Mouse (Mus musculus): Measurements from ENCODE around the gene Ino80. TPM values are rescaled to one million over a fixed set of nuclear protein-coding genes. Genes with fewer than 3 reads are reported as not detected.

The Ino80 gene
- polyA plus RNA-seq (2014; fragmentation: Illumina TruSeq; extraction: RNeasy Lipid Tissue Mini Kit (QIAGEN cat#74804); ENCODE audit: low read depth, low replicate concordance): 9.8 TPM

DNA sequence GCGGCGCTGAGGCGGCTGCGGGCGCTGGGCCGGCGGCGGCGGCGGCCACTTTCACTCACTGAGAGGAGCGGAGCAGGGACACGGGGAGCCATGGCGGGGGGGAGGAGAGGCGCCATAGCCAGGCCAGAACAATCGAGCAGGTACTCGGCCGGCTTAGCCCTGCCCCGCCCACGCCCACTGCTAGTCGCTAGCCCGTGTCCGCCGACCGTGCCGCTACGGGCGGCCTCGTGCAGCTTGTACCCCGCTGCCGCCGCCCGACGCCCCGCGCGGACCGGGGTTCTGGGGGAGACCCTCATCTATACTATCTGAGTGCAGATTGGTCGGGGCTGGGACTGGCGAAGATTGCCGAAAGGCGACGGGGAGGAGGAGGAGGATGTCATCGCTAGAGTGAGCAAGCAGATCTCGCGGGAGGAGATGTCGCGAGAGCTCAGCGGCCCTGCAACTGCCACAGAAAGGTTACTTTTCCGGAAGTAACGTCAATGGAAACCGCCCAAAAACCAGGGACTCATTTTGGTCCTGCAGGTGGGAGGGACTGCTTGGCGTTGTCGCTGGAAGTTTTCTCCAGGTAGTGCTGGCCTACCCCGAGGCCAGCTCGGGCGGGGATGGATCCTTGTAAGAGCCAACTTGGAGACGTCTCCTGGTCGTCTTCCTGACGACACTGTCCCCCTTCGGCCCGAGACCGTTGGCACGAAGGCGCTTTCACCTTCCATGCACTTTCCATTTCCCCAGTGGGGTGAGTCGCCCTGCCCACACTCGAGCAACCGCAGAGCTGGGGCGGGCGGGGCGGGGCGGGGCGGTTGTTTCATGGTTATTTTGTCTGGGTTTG is at the start of gene Ino80:
Gene Ino80 (minus strand): TSS at position 117 of the 826 bp plus-strand sequence.

DNA sequence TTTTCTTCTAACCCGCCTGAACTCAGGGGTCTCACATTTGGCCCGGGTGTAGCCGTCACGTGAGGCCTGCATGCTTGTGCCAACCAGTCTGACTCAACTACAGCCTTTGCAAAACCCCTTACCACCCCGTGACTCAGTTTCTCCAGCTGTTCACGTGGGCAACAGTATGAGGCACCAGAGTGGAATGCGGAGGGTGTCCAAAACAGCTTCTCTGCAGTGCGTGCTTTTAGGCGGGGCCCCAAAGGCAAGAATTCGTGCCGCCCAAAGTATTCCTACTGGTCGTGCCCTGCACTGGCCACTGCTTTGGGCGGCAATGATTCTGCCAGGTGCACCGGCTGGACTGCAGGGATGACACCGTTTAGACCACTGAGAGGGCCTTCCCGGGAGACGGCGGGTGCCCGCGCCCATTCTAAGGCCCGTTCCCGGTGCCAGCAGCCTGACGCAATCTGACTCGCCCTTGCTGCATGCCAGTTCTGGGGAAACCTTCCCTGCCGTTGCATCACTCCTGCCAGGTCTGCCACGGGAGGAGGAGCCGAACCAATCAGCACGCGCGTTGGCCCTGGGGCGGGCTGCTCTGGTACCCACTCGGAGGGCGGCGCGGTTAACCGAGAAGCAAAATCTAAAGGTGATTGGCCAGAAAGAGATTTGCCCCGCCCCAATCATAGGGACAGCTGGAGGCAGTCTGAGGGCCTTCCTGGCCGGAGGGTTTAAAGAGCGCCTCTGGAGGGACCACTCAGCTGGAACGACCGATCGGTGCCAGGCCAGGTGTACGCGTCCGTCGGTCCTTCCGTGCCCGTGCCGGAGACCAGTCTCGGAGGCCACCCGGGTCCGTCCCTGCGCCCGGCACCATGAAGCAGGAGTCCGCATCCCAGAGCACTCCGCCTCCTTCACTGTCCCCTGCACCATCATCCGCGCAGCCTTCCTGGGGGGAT is 126.7 kb downstream of the Ino80 start, which contains the start of gene Chac1:
Gene Chac1 (plus strand): TSS at position 675 of the 932 bp plus-strand sequence.

DNA sequence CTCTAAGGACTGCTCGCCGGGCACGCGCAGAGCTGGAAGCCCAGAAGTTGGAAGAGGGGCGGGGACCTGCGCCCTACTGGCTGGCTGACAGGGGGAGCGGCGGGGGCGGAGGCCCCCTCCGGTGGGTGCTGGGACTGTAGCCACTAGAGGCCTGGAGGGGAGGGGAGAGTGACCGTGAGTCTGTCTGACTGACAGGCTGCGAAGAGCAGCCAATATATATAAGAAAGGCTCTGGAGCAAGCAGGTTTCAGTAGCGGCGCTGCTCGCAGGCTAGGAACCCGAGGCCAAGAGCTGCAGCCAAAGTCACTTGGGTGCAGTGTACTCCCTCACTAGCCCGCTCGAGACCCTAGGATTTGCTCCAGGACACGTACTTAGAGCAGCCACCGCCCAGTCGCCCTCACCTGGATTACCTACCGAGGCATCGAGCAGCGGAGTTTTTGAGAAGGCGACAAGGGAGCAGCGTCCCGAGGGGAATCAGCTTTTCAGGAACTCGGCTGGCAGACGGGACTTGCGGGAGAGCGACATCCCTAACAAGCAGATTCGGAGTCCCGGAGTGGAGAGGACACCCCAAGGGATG is 151.8 kb downstream of the Ino80 start, which contains the start of gene Dll4:
Gene Dll4 (plus strand): TSS at position 217 of the 576 bp plus-strand sequence.

Other genes with a start within 250 kb of the Ino80 start
- gene Ppp1r14d, start 247.8 kb downstream of the Ino80 start, polyA plus RNA-seq (2014; fragmentation: Illumina TruSeq; extraction: RNeasy Lipid Tissue Mini Kit (QIAGEN cat#74804); ENCODE audit: low read depth, low replicate concordance): not detected
- not detected for gene Spint1, start 240.3 kb downstream of the Ino80 start, polyA plus RNA-seq (2014; fragmentation: Illumina TruSeq; extraction: RNeasy Lipid Tissue Mini Kit (QIAGEN cat#74804); ENCODE audit: low read depth, low replicate concordance)
- gene Rhov, start 206.4 kb downstream of the Ino80 start, polyA plus RNA-seq (2014; fragmentation: Illumina TruSeq; extraction: RNeasy Lipid Tissue Mini Kit (QIAGEN cat#74804); ENCODE audit: low read depth, low replicate concordance): not detected
- 8.4 TPM for gene Vps18, start 188.9 kb downstream of the Ino80 start, polyA plus RNA-seq (2014; fragmentation: Illumina TruSeq; extraction: RNeasy Lipid Tissue Mini Kit (QIAGEN cat#74804); ENCODE audit: low read depth, low replicate concordance)
- 11.8 TPM for gene Dll4, start 151.9 kb downstream of the Ino80 start, polyA plus RNA-seq (2014; fragmentation: Illumina TruSeq; extraction: RNeasy Lipid Tissue Mini Kit (QIAGEN cat#74804); ENCODE audit: low read depth, low replicate concordance)
- gene Chac1, start 126.5 kb downstream of the Ino80 start, polyA plus RNA-seq (2014; fragmentation: Illumina TruSeq; extraction: RNeasy Lipid Tissue Mini Kit (QIAGEN cat#74804); ENCODE audit: low read depth, low replicate concordance): 7.1 TPM
- 0.34 TPM for gene Exd1, start 69.9 kb upstream of the Ino80 start, polyA plus RNA-seq (2014; fragmentation: Illumina TruSeq; extraction: RNeasy Lipid Tissue Mini Kit (QIAGEN cat#74804); ENCODE audit: low read depth, low replicate concordance)
- gene Chp1, start 70.0 kb upstream of the Ino80 start, polyA plus RNA-seq (2014; fragmentation: Illumina TruSeq; extraction: RNeasy Lipid Tissue Mini Kit (QIAGEN cat#74804); ENCODE audit: low read depth, low replicate concordance): 85.9 TPM
- gene Nusap1, start 140.6 kb upstream of the Ino80 start, polyA plus RNA-seq (2014; fragmentation: Illumina TruSeq; extraction: RNeasy Lipid Tissue Mini Kit (QIAGEN cat#74804); ENCODE audit: low read depth, low replicate concordance): 0.50 TPM
- 0.45 TPM for gene Oip5, start 140.8 kb upstream of the Ino80 start, polyA plus RNA-seq (2014; fragmentation: Illumina TruSeq; extraction: RNeasy Lipid Tissue Mini Kit (QIAGEN cat#74804); ENCODE audit: low read depth, low replicate concordance)
- 79.5 TPM for gene Ndufaf1, start 185.1 kb upstream of the Ino80 start, polyA plus RNA-seq (2014; fragmentation: Illumina TruSeq; extraction: RNeasy Lipid Tissue Mini Kit (QIAGEN cat#74804); ENCODE audit: low read depth, low replicate concordance)
- gene Rtf1, start 197.4 kb upstream of the Ino80 start, polyA plus RNA-seq (2014; fragmentation: Illumina TruSeq; extraction: RNeasy Lipid Tissue Mini Kit (QIAGEN cat#74804); ENCODE audit: low read depth, low replicate concordance): 19.4 TPM

All from heart, adult 10 weeks (tissue).